Mouse (Mus musculus) kidney, adult 8-10 months (tissue): ENCODE measurements around the gene Nav1.

Experiments used
- DNase-seq, 2 experiments: peaks; one replicate each; pipeline ENCODE4 v3.0.0; 2022

The Nav1 gene

GRCm38 (mm10) chr1:135481656-135482055 is 125.4 kb downstream of the Nav1 start:
- DNase-seq = no peak

GRCm38 (mm10) chr1:135480815-135481214 is 126.3 kb downstream of the Nav1 start:
- DNase-seq = no peak

- DNase-seq = no peak
Measured at GRCm38 (mm10) chr1:135475571-135475895, 131.6 kb downstream of the Nav1 start.

- no peak for DNase-seq
Measured at GRCm38 (mm10) chr1:135474861-135475570, 132.1 kb downstream of the Nav1 start.

- DNase-seq = no peak
Measured at GRCm38 (mm10) chr1:135472536-135472935, 134.6 kb downstream of the Nav1 start.

GRCm38 (mm10) chr1:135471742-135472141 is 135.4 kb downstream of the Nav1 start:
- DNase-seq = no peak

- no peak for DNase-seq
Measured at GRCm38 (mm10) chr1:135470546-135470945, 136.5 kb downstream of the Nav1 start.

- DNase-seq = no peak
Measured at GRCm38 (mm10) chr1:135467462-135467861, 139.6 kb downstream of the Nav1 start.

GRCm38 (mm10) chr1:135466935-135467334 is 140.2 kb downstream of the Nav1 start:
- no peak for DNase-seq

- DNase-seq = no peak
Measured at GRCm38 (mm10) chr1:135465734-135466133, 141.4 kb downstream of the Nav1 start.

GRCm38 (mm10) chr1:135462736-135463135 is 144.4 kb downstream of the Nav1 start:
- DNase-seq = no peak

GRCm38 (mm10) chr1:135462304-135462703 is 144.8 kb downstream of the Nav1 start:
- peak; percentile 17 to 28 for DNase-seq

GRCm38 (mm10) chr1:135461097-135461730 is 145.9 kb downstream of the Nav1 start:
- peak; percentile 26 to 67 for DNase-seq

- no peak for DNase-seq
Measured at GRCm38 (mm10) chr1:135460521-135460920, 146.6 kb downstream of the Nav1 start.

GRCm38 (mm10) chr1:135457860-135458259 is 149.2 kb downstream of the Nav1 start:
- DNase-seq = no peak

GRCm38 (mm10) chr1:135452259-135452658 is 154.8 kb downstream of the Nav1 start:
- peak in 1 of 2 experiments; percentile 20 for DNase-seq

GRCm38 (mm10) chr1:135451419-135451818 is 155.7 kb downstream of the Nav1 start:
- no peak for DNase-seq

- no peak for DNase-seq
Measured at GRCm38 (mm10) chr1:135449876-135450275, 157.2 kb downstream of the Nav1 start.

- no peak for DNase-seq
Measured at GRCm38 (mm10) chr1:135448940-135449339, 158.2 kb downstream of the Nav1 start.

- DNase-seq = no peak
Measured at GRCm38 (mm10) chr1:135443506-135443905, 163.6 kb downstream of the Nav1 start.

GRCm38 (mm10) chr1:135441861-135442260 is 165.2 kb downstream of the Nav1 start:
- DNase-seq = no peak

GRCm38 (mm10) chr1:135440986-135441385 is 166.1 kb downstream of the Nav1 start:
- DNase-seq = no peak

GRCm38 (mm10) chr1:135438801-135439200 is 168.3 kb downstream of the Nav1 start:
- DNase-seq = no peak

GRCm38 (mm10) chr1:135435823-135436222 is 171.3 kb downstream of the Nav1 start:
- DNase-seq = no peak

- DNase-seq = no peak
Measured at GRCm38 (mm10) chr1:135430669-135431017, 176.5 kb downstream of the Nav1 start.
